Mouse (Mus musculus): Measurements from ENCODE around the gene Pkp1.

Pkp1 gene

GRCm38 (mm10) chr1:135906736-135907135 is 12.3 kb downstream of the Pkp1 start:
- DNase-seq (ENCODE audit: low spot score): no peak

GRCm38 (mm10) chr1:135899991-135900515 is 19.0 kb downstream of the Pkp1 start:
- DNase-seq (ENCODE audit: low spot score): no peak

GRCm38 (mm10) chr1:135899295-135899694 is 19.7 kb downstream of the Pkp1 start:
- no peak for DNase-seq (ENCODE audit: low spot score)

- DNase-seq (ENCODE audit: low spot score): no peak
These were observed 23.6 kb downstream of the Pkp1 start for GRCm38 (mm10) chr1:135895367-135895766.

- DNase-seq (ENCODE audit: low spot score): no peak
These were observed 25.6 kb downstream of the Pkp1 start for GRCm38 (mm10) chr1:135893377-135893776.

GRCm38 (mm10) chr1:135892764-135893163 is 26.2 kb downstream of the Pkp1 start:
- DNase-seq (ENCODE audit: low spot score): no peak

- no peak for DNase-seq (ENCODE audit: low spot score)
These were observed 26.8 kb downstream of the Pkp1 start for GRCm38 (mm10) chr1:135892233-135892632.

GRCm38 (mm10) chr1:135891424-135892216 is 27.4 kb downstream of the Pkp1 start:
- DNase-seq (ENCODE audit: low spot score): no peak

GRCm38 (mm10) chr1:135889461-135890185 is 29.4 kb downstream of the Pkp1 start:
- DNase-seq (ENCODE audit: low spot score): no peak

- DNase-seq (ENCODE audit: low spot score): peak; percentile 36
These were observed 36.5 kb downstream of the Pkp1 start for GRCm38 (mm10) chr1:135882385-135883109.

- no peak for DNase-seq (ENCODE audit: low spot score)
These were observed 41.8 kb downstream of the Pkp1 start for GRCm38 (mm10) chr1:135877248-135877647.

- no peak for DNase-seq (ENCODE audit: low spot score)
These were observed 46.0 kb downstream of the Pkp1 start for GRCm38 (mm10) chr1:135872991-135873390.

- no peak for DNase-seq (ENCODE audit: low spot score)
These were observed 50.4 kb downstream of the Pkp1 start for GRCm38 (mm10) chr1:135868570-135868969.

- peak; percentile 87 for DNase-seq (ENCODE audit: low spot score)
These were observed 53.4 kb downstream of the Pkp1 start for GRCm38 (mm10) chr1:135865518-135866194.

GRCm38 (mm10) chr1:135864830-135865229 is 54.2 kb downstream of the Pkp1 start:
- no peak for DNase-seq (ENCODE audit: low spot score)

GRCm38 (mm10) chr1:135863786-135864335 is 55.1 kb downstream of the Pkp1 start:
- no peak for DNase-seq (ENCODE audit: low spot score)

- DNase-seq (ENCODE audit: low spot score): no peak
These were observed 56.4 kb downstream of the Pkp1 start for GRCm38 (mm10) chr1:135862561-135862960.

GRCm38 (mm10) chr1:135861980-135862552 is 56.9 kb downstream of the Pkp1 start:
- DNase-seq (ENCODE audit: low spot score): no peak

GRCm38 (mm10) chr1:135861091-135861490 is 57.9 kb downstream of the Pkp1 start:
- no peak for DNase-seq (ENCODE audit: low spot score)

- no peak for DNase-seq (ENCODE audit: low spot score)
These were observed 60.5 kb downstream of the Pkp1 start for GRCm38 (mm10) chr1:135858533-135858932.

GRCm38 (mm10) chr1:135857137-135857775 is 61.8 kb downstream of the Pkp1 start:
- no peak for DNase-seq (ENCODE audit: low spot score)

All from ovary, postnatal 14 days (tissue).